Mouse (Mus musculus): ENCODE results near the gene Lcp2. TPM values are rescaled to one million over a fixed set of nuclear protein-coding genes. Genes with fewer than 3 reads are reported as not detected.
A peak's percentile ranks its signal among the peaks of the same experiment; 100 is the strongest.

Gene Lcp2
- total and polyA plus RNA-seq, 3 experiments = 19.4 to 24.0 (median 20.1) TPM

DNA sequence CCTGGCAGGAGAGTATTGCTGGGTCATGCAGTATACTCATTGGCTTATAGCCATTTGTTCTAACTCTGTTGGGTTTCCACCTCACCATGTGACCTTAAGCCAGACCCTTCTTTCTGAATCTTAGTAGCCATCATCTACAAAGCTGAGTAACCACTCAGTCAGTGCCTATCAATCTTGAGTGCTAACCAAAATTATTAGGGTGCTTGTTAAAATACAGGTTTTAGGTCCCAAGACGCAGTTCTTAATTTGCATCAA is 2.3 kb downstream of the Lcp2 start:
- Histone ChIP-seq H3K9me3 (replicated peaks; ENCODE audit: low read length) (no peaks in the 10 kb centered on the region), H3K27me3 (replicated peaks) (no peaks in the 10 kb centered on the region), H3K9ac (ENCODE audit: insufficient read depth, low read depth) (peak overlapping the region; percentile 74), H3K36me3 (replicated peaks in 1 of 2; ENCODE audit: control insufficient read depth in 1 of 2, insufficient read depth in 1 of 2, low read length in 1 of 2) (peaks cover 13 to 27% of the 10 kb centered on the region in 2 experiments), H3K27ac (ENCODE audit: insufficient read depth, low read depth) (peak overlapping the region; percentile 88), H3K4me1 (ENCODE audit: control insufficient read depth in 1 of 2, insufficient read depth in 2 of 2) (peaks cover 32 to 82% of the 10 kb centered on the region in 2 experiments), H3K79me2 (replicated peaks; ENCODE audit: control insufficient read depth, extremely low read depth, insufficient read depth, poor library complexity, severe bottlenecking) (peaks cover 29% of the 10 kb centered on the region), H3K4me3 (replicated peaks in 1 of 3; ENCODE audit: low read depth in 2 of 3, low read length in 2 of 3, poor library complexity in 1 of 3) (peak overlapping the region; percentile 58 to 78 (median 61)), H3K4me2 (ENCODE audit: insufficient read depth, low read depth, poor library complexity, severe bottlenecking) (peak overlapping the region; percentile 91)
- TF ChIP-seq USF1 (IDR thresholded peaks at IDR 0.05; ENCODE audit: low read depth, low read length) (peak; percentile 64), SIN3A (IDR thresholded peaks at IDR 0.05; ENCODE audit: low read length) (0 out of 2 replicates have a peak, but pooled peaks have one; percentile 16), MAX (IDR thresholded peaks at IDR 0.05; ENCODE audit: low read length) (peak; percentile 58; the same call in 1 of the 2 replicates), CHD2 (IDR thresholded peaks at IDR 0.05; ENCODE audit: low read length) (no peak), MYC (IDR thresholded peaks at IDR 0.05; ENCODE audit: low read depth, low read length) (peak; percentile 75; the same call in 1 of the 2 replicates), USF2 (conservative IDR thresholded peaks at IDR 0.05; ENCODE audit: low read depth, low read length) (peak; percentile 40; the same call in 1 of the 2 replicates)
- in situ Hi-C loops (cut with MboI; ENCODE audit: low pct_ligation_motif_present, low pct_unique_long_range_greater_than_20kb, low sequenced_read_pairs) (no loop called here), dilution Hi-C loops (cut with MboI; ENCODE audit: extremely low pct_ligation_motif_present, extremely low pct_unique_long_range_greater_than_20kb, low sequenced_read_pairs) (no loop called here)
- no peak for DNase-seq (ENCODE audit: extremely low read depth)

DNA sequence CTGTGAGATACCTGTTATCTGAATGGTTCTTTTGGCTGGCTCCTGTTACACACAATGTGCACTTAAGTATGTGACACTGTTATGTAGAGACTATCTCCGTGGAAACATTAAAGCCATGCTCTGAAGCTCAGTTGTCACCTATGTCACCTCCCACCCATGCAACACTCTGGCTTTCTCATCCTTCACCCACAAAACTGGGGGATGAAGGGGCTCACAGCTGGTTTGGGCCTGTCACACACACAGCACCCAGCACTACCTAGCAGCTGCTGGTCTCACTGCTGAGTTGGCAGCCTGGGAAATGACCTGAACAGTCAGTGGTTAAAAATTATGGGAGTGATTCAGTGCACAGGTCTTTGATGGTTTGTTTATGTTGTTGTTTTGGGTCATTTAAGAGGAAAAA is 3.3 kb downstream of the Lcp2 start:
- peak overlapping the region in 1 of 3 experiments; percentile 40 for H3K4me3 ChIP-seq (replicated peaks in 1 of 3; ENCODE audit: low read depth in 2 of 3, low read length in 2 of 3, poor library complexity in 1 of 3)
- dilution Hi-C loops (cut with MboI; ENCODE audit: extremely low pct_ligation_motif_present, extremely low pct_unique_long_range_greater_than_20kb, low sequenced_read_pairs) = no loop called here
- in situ Hi-C loops (cut with MboI; ENCODE audit: low pct_ligation_motif_present, low pct_unique_long_range_greater_than_20kb, low sequenced_read_pairs) = no loop called here
- no peaks in the 10 kb centered on the region for H3K9me3 ChIP-seq (replicated peaks; ENCODE audit: low read length)
- peaks cover 29% of the 10 kb centered on the region for H3K79me2 ChIP-seq (replicated peaks; ENCODE audit: control insufficient read depth, extremely low read depth, insufficient read depth, poor library complexity, severe bottlenecking)
- H3K36me3 ChIP-seq (replicated peaks in 1 of 2; ENCODE audit: control insufficient read depth in 1 of 2, insufficient read depth in 1 of 2, low read length in 1 of 2) = peaks cover 21 to 35% of the 10 kb centered on the region in 2 experiments
- DNase-seq (ENCODE audit: extremely low read depth) = no peak
- peaks cover 36 to 92% of the 10 kb centered on the region in 2 experiments for H3K4me1 ChIP-seq (ENCODE audit: control insufficient read depth in 1 of 2, insufficient read depth in 2 of 2)
- no peaks in the 10 kb centered on the region for H3K27me3 ChIP-seq (replicated peaks)
- H3K27ac ChIP-seq (ENCODE audit: insufficient read depth, low read depth) = peak overlapping the region; percentile 43; the same call in 1 of the 2 replicates
- peak overlapping the region; percentile 91 for H3K4me2 ChIP-seq (ENCODE audit: insufficient read depth, low read depth, poor library complexity, severe bottlenecking)
- TF ChIP-seq MAZ (IDR thresholded peaks at IDR 0.05; ENCODE audit: low read depth, low read length) = no peak
- TF ChIP-seq USF2 (conservative IDR thresholded peaks at IDR 0.05; ENCODE audit: low read depth, low read length) = no peak
- no peak for TF ChIP-seq E2F4 (IDR thresholded peaks at IDR 0.05; ENCODE audit: insufficient replicate concordance, low read depth, low read length)
- no peak for TF ChIP-seq KAT2A (IDR thresholded peaks at IDR 0.05; ENCODE audit: insufficient replicate concordance, low read length)
- no peak for TF ChIP-seq GABPA (IDR thresholded peaks at IDR 0.05; ENCODE audit: insufficient replicate concordance, low read depth, low read length)
- TF ChIP-seq SIN3A (IDR thresholded peaks at IDR 0.05; ENCODE audit: low read length) = no peak
- no peak for TF ChIP-seq MXI1 (IDR thresholded peaks at IDR 0.05; ENCODE audit: low read depth, low read length)
- TF ChIP-seq MEF2A (IDR thresholded peaks at IDR 0.05; ENCODE audit: borderline replicate concordance, low read depth, low read length) = no peak
- TF ChIP-seq ZNF384 (IDR thresholded peaks at IDR 0.05; ENCODE audit: low read depth, low read length) = no peak
- TF ChIP-seq POLR2A (IDR thresholded peaks at IDR 0.05; ENCODE audit: low read depth, low read length) = no peak
- no peak for TF ChIP-seq PAX5 (IDR thresholded peaks at IDR 0.05; ENCODE audit: low read length)
- no peak for TF ChIP-seq USF1 (IDR thresholded peaks at IDR 0.05; ENCODE audit: low read depth, low read length)
- no peak for TF ChIP-seq MYC (IDR thresholded peaks at IDR 0.05; ENCODE audit: low read depth, low read length)
- TF ChIP-seq ETS1 (conservative IDR thresholded peaks at IDR 0.05; ENCODE audit: low read depth, low read length) = no peak
- TF ChIP-seq CHD1 (IDR thresholded peaks at IDR 0.05; ENCODE audit: low read depth, low read length) = no peak
- peak overlapping the region; percentile 74 for H3K9ac ChIP-seq (ENCODE audit: insufficient read depth, low read depth)
